Mouse (Mus musculus) forebrain, embryonic 11.5 days (tissue): ENCODE results near the gene Tmem43. TPM values are rescaled to one million over a fixed set of nuclear protein-coding genes. Genes with fewer than 3 reads are reported as not detected.

Experiments used
- ATAC-seq: fragments of 200-750 bp; cut with Nextera tagmentation; replicated peaks from 2 replicates; pipeline ENCODE4 v1.8.0; 2017; ENCODE audit warnings: moderate TSS enrichment; ENCODE audit not compliant: low FRiP score
- DNase-seq: peaks from one replicate; pipeline ENCODE4 v3.0.0-alpha.2; 2017; ENCODE audit warnings: low spot score
- H3K27ac ChIP-seq: fragments of 300-500 bp; sonication (generic); 2 replicates; pipeline ENCODE4 v1.5.1; 2014; ENCODE audit warnings: low read depth, low read length
- H3K27me3 ChIP-seq: fragments of 300-500 bp; sonication (generic); 2 replicates; pipeline ENCODE4 v1.6.1; 2014; ENCODE audit warnings: mild to moderate bottlenecking, low read length, mixed read lengths; ENCODE audit not compliant: control insufficient read depth, insufficient read depth
- H3K36me3 ChIP-seq: fragments of 300-500 bp; sonication (generic); 2 replicates; pipeline ENCODE4 v1.6.1; 2014; ENCODE audit warnings: mild to moderate bottlenecking, low read length, moderate library complexity, mixed read lengths; ENCODE audit not compliant: control insufficient read depth, insufficient read depth
- H3K4me1 ChIP-seq: fragments of 300-500 bp; sonication (generic); replicated peaks from 2 replicates; pipeline ENCODE4 v1.6.1; 2014; ENCODE audit warnings: low read length, mixed read lengths; ENCODE audit not compliant: control insufficient read depth, insufficient read depth
- H3K4me2 ChIP-seq: fragments of 300-500 bp; sonication (generic); 2 replicates; pipeline ENCODE4 v1.6.1; 2014; ENCODE audit warnings: low read depth, mild to moderate bottlenecking, low read length, moderate library complexity, mixed read lengths; ENCODE audit not compliant: severe bottlenecking
- H3K4me3 ChIP-seq: fragments of 300-500 bp; sonication (generic); 2 replicates; pipeline ENCODE4 v1.5.1; 2014; ENCODE audit warnings: low read depth, low read length
- H3K9ac ChIP-seq: fragments of 300-500 bp; sonication (generic); 2 replicates; pipeline ENCODE4 v1.6.1; 2014; ENCODE audit warnings: low read length
- H3K9me3 ChIP-seq: fragments of 300-500 bp; sonication (generic); 2 replicates; pipeline ENCODE4 v1.6.1; 2016; ENCODE audit warnings: low read length, mixed read lengths; ENCODE audit not compliant: control insufficient read depth
- WGBS: fragments of 180-500 bp; shearing (Covaris S2); extraction: QIAGEN DNeasy Blood & Tissue Kit; methylation state at CpG from one replicate; pipeline ENCODE4 v1.1.7; 2014; 5-methylcytosine and 5-hydroxymethylcytosine counted together
- polyA plus RNA-seq: library from polyadenylated mRNA; unstranded; fragments of >200 nt; fragmentation: Nextera tagmentation; extraction: Ambion mirVana; gene quantifications from 2 replicates; pipeline ENCODE4 v1.2.1, GENCODE M21; 2014

Tmem43 gene
- polyA plus RNA-seq, 1 experiment from 2014 or later, result 71.0 TPM

DNA sequence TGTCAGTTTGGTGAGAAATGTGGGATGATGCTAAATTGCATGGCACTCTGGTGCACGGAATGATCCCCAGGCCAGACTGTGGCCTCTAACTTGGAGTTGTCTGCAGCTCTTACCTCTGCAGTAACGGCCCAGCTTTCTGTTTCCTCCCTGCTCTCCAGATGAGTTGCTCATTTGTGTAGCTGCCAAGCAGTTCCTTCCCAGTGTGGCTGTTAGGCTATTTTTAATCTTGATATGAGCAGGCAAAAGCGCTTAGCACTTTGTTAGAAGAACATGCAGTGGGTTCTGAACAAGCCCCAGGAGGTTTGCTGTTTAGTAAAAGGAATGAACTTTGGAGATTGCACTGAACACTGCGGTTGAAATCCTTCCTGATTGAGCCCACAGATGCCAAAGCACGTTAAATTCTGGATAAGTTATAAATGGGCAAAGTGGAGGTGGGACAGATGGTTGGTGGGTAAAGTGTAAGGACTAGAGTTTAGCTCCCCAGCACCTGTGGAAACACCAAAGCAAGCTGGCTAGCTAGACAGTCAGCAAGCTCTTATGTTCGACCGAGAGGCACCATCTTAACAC is 45.0 kb downstream of the Tmem43 start:
- H3K4me1 ChIP-seq, result peaks cover 4% of the 10 kb centered on the region
- DNase-seq (no peak), ATAC-seq (no peak)
- H3K9me3 ChIP-seq, result no peaks in the 10 kb centered on the region
- H3K27me3 ChIP-seq, result no peaks in the 10 kb centered on the region
- peaks cover 9% of the 10 kb centered on the region; the same call in 1 of the 2 replicates for H3K36me3 ChIP-seq
- no peak overlapping the region for H3K9ac ChIP-seq
- H3K4me2 ChIP-seq, result no peak overlapping the region
- H3K4me3 ChIP-seq, result no peak overlapping the region
- H3K27ac ChIP-seq, result no peak overlapping the region
- 95% methylated on average over 7 of the region's 7 CpGs for WGBS

DNA sequence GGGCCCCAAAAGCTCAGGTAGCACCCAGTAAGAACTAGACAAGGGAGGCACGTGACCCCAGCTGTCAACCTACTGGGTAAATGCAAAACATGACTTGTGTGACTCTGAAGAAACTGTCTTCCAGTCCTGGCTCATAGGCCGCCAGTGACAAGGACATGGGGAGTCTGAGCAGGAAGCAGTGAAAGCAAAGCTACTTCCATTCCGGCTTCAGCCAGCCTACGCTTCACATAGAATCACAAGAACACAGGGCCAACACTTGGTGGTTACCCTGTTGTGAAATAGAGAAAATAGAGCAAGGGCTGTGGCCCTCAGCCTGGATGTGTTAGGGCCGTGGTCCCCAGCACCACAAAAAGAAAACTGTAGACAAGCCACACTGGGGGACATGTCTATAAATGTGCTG is 49.3 kb downstream of the Tmem43 start:
- Histone ChIP-seq H3K4me1 (no peaks in the 10 kb centered on the region), H3K36me3 (peaks cover 9% of the 10 kb centered on the region; the same call in 1 of the 2 replicates), H3K4me3 (no peak overlapping the region), H3K4me2 (no peak overlapping the region), H3K9ac (no peak overlapping the region), H3K9me3 (no peaks in the 10 kb centered on the region), H3K27ac (no peak overlapping the region), H3K27me3 (no peaks in the 10 kb centered on the region)
- WGBS, result 94% methylated on average over 5 of the region's 5 CpGs
- no peak for ATAC-seq
- DNase-seq, result no peak

DNA sequence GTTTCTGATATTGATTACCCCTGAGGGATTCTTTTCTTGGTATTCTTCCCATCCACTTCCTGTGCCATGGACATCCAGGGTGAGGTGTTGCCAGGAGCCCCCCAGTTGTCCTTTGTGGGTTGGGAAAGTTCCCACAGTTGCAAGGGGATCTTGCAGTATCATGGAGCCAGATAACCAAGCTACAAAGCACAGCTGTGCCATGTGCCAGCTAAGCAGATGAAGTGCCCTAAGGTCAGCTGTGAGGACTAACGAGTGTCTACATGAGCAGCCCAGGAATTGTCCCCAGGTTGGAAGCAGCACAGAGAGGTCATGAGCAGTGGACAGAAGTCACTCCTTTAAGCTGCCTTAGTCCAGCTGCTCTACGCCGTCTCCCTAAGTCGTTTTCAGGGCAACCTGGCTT is 52.0 kb downstream of the Tmem43 start:
- Histone ChIP-seq H3K36me3 (peaks cover 3% of the 10 kb centered on the region; the same call in 1 of the 2 replicates), H3K4me3 (no peak overlapping the region), H3K4me1 (no peaks in the 10 kb centered on the region), H3K9ac (no peak overlapping the region), H3K27me3 (no peaks in the 10 kb centered on the region), H3K27ac (no peak overlapping the region), H3K4me2 (no peak overlapping the region), H3K9me3 (no peaks in the 10 kb centered on the region)
- DNase-seq (no peak), ATAC-seq (no peak)
- 88% methylated on average over 4 of the region's 4 CpGs for WGBS

DNA sequence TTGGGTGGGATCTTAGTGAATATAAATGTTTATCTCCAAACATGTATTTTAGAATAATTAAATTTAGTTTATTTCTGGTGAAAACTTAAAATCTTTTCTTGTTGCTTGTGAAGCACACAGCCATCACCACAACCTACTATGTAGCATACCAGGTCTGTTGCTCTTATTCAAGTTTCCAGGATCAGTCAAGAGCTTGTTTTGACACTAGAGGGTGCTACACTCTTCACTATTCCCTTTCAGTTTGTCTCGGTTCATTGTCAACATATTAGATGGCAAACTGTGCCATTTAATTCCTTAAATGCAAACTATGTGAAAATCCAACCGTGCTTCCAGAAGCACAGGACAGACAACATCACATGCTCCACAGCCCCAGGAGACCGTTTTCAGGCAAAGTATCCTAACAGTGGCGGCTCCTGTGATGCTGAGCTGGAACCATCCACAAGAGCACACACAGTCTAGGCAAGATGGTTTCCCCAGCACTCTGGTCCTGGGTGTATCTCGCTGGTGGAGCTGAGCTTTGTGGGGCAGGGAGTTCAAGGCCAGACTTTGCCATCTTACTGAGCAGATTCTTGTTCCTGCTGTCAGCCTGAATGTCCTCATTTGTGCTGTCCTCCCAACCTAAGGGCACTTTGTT is 53.8 kb downstream of the Tmem43 start:
- ATAC-seq (no peak), DNase-seq (no peak)
- H3K4me2 ChIP-seq, result no peak overlapping the region
- no peak overlapping the region for H3K4me3 ChIP-seq
- H3K36me3 ChIP-seq, result no peaks in the 10 kb centered on the region; the same call in 1 of the 2 replicates
- WGBS, result 59% methylated on average over 5 of the region's 5 CpGs
- H3K27me3 ChIP-seq, result no peaks in the 10 kb centered on the region
- H3K9me3 ChIP-seq, result no peaks in the 10 kb centered on the region
- no peaks in the 10 kb centered on the region for H3K4me1 ChIP-seq
- H3K9ac ChIP-seq, result no peak overlapping the region
- H3K27ac ChIP-seq, result no peak overlapping the region

DNA sequence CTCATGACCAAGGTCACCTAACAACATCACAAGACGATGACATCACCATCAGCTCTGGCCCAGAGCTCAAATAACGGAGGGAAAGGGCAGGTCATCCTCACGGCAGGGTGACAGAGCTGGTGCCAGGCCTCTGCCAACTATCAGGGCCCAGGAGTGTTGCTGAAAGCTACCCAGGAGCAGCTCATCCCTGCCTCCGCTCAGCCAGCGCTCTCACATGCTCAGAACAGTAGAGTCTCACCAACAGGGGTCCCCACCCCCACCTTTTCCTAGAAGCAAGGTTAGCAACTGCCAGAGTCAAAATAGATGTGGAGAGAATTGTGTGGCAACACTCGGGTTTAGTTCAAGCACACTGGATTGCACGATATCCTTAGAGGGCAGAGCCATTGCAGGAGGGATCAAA is 54.8 kb downstream of the Tmem43 start:
- DNase-seq (no peak), ATAC-seq (no peak)
- no peaks in the 10 kb centered on the region for H3K9me3 ChIP-seq
- 87% methylated on average over 7 of the region's 7 CpGs for WGBS
- H3K4me1 ChIP-seq, result no peaks in the 10 kb centered on the region
- H3K36me3 ChIP-seq, result no peaks in the 10 kb centered on the region; the same call in 1 of the 2 replicates
- no peak overlapping the region for H3K4me2 ChIP-seq
- no peak overlapping the region for H3K9ac ChIP-seq
- H3K4me3 ChIP-seq, result no peak overlapping the region
- no peak overlapping the region for H3K27ac ChIP-seq
- H3K27me3 ChIP-seq, result no peaks in the 10 kb centered on the region

DNA sequence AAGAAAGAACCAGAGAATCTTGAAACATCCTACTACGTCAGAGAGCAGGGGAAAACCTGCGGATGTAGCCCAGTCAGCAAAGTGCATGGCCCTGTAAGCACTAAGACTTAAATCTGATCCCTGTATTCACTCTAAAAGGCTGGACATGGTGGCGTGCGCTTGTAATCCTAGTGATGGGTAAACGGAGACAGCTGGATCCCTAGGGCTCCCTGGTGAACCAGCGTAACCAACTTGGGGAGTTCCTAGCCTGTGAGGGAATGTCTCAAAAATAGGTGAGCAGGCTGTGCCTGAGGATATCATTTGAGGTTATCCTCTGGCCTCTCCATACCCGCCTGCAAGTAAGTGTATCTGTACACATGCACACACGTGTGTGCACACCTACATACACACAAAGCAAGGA is 57.2 kb downstream of the Tmem43 start:
- WGBS, result 88% methylated on average over 8 of the region's 8 CpGs
- Histone ChIP-seq H3K9ac (no peak overlapping the region), H3K27ac (no peak overlapping the region), H3K9me3 (no peaks in the 10 kb centered on the region), H3K4me2 (no peak overlapping the region), H3K4me3 (no peak overlapping the region), H3K4me1 (no peaks in the 10 kb centered on the region), H3K36me3 (no peaks in the 10 kb centered on the region; the same call in 1 of the 2 replicates), H3K27me3 (no peaks in the 10 kb centered on the region)
- DNase-seq, result no peak
- no peak for ATAC-seq

DNA sequence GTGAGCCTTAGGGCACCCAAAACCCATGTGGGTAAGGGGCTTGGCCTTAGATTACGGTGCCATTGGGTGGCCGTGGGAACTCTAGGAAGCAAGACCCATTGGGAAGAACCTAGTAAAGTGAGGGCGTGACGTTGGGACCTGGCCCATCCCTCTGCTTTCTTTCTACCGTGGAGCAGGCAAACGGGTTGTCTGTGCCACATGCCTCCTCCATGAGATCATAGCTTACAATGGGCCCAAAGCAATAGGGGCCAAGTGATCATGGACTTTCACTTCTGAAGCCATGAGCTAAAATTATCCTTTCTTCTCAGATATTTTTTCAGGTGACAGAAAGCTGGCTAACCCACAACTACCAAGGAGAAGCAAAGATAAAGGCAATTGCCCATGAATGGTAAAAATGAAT is 57.8 kb downstream of the Tmem43 start:
- DNase-seq, result no peak
- Histone ChIP-seq H3K4me2 (no peak overlapping the region), H3K27me3 (no peaks in the 10 kb centered on the region), H3K27ac (no peak overlapping the region), H3K36me3 (no peaks in the 10 kb centered on the region; the same call in 1 of the 2 replicates), H3K9me3 (no peaks in the 10 kb centered on the region), H3K4me1 (no peaks in the 10 kb centered on the region), H3K4me3 (no peak overlapping the region), H3K9ac (no peak overlapping the region)
- 82% methylated on average over 6 of the region's 6 CpGs for WGBS
- no peak for ATAC-seq

DNA sequence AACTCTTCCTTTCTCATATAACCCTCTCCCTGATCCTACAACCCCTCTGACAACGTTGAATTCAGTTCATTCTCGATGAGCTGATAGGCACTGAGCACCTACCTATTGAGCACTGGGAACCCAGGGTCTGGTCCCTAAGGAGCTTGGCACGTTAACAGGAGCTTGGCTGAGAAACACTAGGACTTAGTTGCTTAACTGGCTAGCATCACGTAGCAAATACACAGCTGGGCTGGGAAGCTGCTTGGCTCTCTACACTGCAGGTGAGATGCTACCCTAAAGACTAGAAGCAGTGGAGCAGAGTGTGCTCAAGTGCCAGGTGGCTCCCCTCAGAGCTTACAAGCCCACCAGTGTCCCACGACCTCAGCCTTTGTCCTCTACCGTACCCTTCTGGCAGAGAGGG is 59.2 kb downstream of the Tmem43 start:
- no peaks in the 10 kb centered on the region; the same call in 1 of the 2 replicates for H3K36me3 ChIP-seq
- DNase-seq, result no peak

DNA sequence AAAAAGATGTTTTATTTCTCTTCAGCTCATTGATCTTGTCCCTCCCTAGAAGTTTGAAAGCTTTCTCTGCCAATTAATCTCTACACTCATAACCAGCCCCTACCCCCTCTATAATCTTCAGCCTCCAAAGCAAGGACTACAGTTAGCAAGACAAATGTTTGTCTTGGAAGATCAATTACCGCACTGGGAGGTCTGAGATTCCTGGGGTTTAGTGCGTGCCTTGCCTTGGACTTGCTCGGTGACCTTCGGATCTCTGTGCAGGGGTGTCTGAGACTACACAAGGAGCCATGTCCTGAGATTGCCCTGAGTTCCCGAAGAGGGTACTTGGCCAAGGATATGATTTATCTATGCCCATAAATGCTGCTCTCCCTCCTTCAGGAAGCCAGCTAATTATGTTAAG is 59.9 kb downstream of the Tmem43 start:
- H3K4me2 ChIP-seq, result no peak overlapping the region
- 61% methylated on average over 5 of the region's 5 CpGs for WGBS
- ATAC-seq, result no peak

More for the DNA sequence above, 59.2 kb downstream of the Tmem43 start:
- 76% methylated on average over 6 of the region's 6 CpGs for WGBS
- Histone ChIP-seq H3K4me1 (no peaks in the 10 kb centered on the region), H3K27ac (no peak overlapping the region), H3K4me3 (no peak overlapping the region), H3K9ac (no peak overlapping the region), H3K27me3 (no peaks in the 10 kb centered on the region), H3K9me3 (no peaks in the 10 kb centered on the region), H3K4me2 (no peak overlapping the region)
- ATAC-seq, result no peak

More for the DNA sequence above, 59.9 kb downstream of the Tmem43 start:
- Histone ChIP-seq H3K36me3 (no peaks in the 10 kb centered on the region; the same call in 1 of the 2 replicates), H3K4me1 (no peaks in the 10 kb centered on the region), H3K4me3 (no peak overlapping the region), H3K9ac (no peak overlapping the region), H3K27me3 (no peaks in the 10 kb centered on the region), H3K27ac (no peak overlapping the region), H3K9me3 (no peaks in the 10 kb centered on the region)
- no peak for DNase-seq
